Mouse (Mus musculus) T-helper 2 cell (primary cell): ENCODE results near the gene Arl15.
"Not testable (repeated sequence)": the region's sequence is repeated elsewhere in the genome, so short reads cannot be mapped to it uniquely, and the experiment has no call there.

Experiments
- in situ Hi-C: fragments of 300-600 bp; cut with MboI, MseI; formaldehyde crosslinking; loops from one replicate; pipeline ENCODE4 v1.15.1; 2025; ENCODE audit warnings: high pct_unique_total_duplicates

Gene Arl15

GRCm38 (mm10) chr13:113794039-113794704, at the start of gene Arl15:
Gene Arl15, plus strand, starts transcription at chr13:113794505.
- in situ Hi-C loops = no loop called here

DNA sequence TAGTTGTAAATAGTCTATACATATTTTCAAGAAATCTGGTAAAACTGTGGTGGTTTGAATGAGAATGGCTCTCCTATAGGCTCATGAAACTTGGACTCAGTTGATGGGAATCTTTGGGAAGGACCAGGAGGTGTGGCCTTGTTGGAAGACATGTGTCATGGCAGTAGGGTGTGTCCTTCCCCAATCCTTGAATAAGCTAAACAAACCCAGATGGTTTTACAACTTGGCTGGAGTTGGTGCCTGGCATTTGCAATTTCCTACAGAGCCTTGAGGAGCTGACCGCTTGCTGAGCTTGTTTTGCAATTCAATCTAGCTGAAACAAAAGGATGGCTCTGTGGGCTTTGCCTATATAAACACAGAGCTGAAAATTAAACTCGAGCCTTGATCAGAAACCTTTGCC, 49.0 kb upstream of the Arl15 start:
- in situ Hi-C loops = no loop called here

- in situ Hi-C loops = no loop called here
Observed at GRCm38 (mm10) chr13:113750766-113751165, 43.5 kb upstream of the Arl15 start.

- in situ Hi-C loops = no loop called here
Observed at GRCm38 (mm10) chr13:113754731-113755689, 39.3 kb upstream of the Arl15 start.

DNA sequence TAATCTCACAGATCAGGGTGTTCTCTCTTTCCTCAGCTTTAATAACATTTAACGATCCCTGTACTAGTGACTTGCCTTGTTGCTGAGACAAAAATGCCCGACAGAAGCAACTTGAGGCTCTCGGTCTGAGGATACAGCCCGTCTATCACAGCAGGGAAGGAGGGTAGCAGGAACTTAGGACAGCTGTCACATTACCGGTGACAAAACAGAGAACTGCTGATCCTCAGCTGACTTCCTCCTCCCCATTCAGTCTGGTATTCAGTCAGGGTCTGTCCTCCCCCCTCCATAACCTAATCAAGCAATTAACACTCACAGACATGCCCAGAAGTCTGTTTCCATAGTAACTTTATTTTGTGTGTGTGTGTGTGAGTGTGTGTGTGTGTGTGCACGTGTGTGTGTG, 38.5 kb upstream of the Arl15 start:
- in situ Hi-C loops = no loop called here

DNA sequence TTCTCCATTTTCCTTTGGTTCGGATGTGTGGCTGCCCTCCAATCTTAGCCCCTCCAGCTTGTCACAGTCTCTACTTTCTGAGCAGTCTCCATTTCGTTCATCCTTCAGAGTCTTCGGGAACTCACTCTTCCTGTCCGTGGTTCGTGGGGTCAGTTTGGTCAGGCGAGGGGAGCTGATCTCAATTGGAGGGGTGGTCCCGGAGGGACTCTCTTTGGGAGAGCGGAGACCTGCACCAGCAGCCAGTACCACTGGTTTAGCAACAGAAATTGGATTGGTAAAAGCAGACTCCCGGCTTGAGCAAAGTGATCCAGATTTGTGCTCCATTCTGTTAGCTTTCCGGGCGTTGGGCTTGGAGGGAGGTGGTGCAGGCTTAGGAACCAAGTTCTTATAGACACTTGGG, 32.6 kb upstream of the Arl15 start:
- in situ Hi-C loops = loop anchor here (10.0 kb wide), 1 partner anchor 693 kb away; the partner anchor contains the start of gene Fst

DNA sequence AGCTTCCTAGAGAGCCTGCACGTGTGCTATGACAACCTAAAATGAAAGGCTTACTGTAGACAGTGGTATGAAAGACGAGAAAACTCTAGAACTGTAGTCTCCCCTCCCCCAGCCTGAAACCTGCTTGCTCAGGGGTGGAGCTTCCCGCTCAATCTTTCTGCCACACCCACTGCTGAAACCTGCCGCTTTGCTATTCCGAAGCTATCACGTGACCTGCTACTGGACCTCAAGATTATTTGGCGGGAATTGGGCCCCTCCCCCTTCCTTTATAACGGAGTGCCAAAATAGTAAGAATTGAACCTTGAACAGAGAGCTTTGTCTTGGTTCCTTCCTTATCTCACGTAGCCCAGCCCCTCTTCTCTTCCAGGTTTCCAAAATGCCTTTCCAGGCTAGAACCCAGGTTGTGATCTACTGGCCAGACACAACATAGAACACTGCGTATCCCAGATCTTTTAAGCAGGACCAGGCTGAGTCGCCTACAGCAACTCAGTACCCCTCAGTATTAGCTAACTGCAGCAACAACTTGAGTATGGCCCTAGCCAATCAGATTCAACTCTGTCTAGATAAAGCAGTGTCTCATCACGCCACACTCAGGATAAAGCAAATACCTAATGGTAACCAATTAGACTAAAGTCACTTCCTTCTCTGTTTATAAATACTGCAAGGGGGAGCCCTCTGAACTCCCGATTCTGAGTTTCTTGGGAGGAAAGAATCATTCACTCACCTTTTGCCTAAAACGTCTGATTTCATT, 31.4 kb upstream of the Arl15 start:
- in situ Hi-C loops = loop anchor here (10.0 kb wide), 1 partner anchor 692 kb away; the partner anchor contains the start of gene Fst

- in situ Hi-C loops = loop anchor here (10.0 kb wide), 1 partner anchor 689 kb away; the partner anchor contains the start of gene Fst
Observed at GRCm38 (mm10) chr13:113765411-113765810, 28.9 kb upstream of the Arl15 start.

GRCm38 (mm10) chr13:113769829-113770228, 24.5 kb upstream of the Arl15 start:
- in situ Hi-C loops = loop anchor here (10.0 kb wide), 1 partner anchor 685 kb away; the partner anchor contains the start of gene Fst

DNA sequence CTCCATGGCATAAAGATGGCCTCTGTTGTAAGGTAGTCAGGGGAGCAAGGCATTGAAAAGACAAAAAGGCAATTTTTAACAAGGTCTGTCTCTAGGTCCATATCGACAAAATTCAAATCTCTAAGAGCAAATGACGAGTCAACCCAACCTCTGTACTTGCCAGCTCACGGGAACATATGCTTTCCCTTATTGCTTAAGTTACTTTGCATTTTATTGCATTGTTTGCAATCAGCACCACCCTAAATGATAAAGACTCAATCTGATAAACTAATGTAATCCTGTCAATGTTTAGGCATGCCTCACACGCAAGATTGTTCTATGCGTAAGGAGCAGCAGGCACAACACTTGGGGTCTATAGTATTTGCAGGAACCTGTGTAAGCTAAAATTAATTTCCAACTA, 24.0 kb upstream of the Arl15 start:
- in situ Hi-C loops = no loop called here

DNA sequence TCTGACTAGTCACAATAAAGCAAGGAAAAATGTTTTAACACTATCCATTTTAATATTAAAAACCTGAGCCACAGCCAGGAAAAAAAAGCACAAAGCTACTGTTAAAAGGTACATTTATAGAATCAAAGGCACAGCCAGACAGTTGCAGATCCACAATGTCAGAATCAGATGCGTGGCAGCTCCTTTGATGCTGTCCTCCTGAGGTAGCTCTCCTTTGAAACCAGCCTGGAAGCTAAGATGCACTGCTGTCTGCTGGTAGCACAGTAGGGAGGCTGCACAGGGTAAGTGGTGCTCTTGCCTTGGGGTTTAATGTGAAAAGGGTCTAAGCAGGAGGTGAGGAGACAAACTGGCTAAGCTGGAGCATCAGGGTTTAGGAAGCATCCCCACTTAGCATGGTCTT, 23.0 kb upstream of the Arl15 start:
- in situ Hi-C loops = no loop called here

GRCm38 (mm10) chr13:113774799-113775198, 19.5 kb upstream of the Arl15 start:
- in situ Hi-C loops = no loop called here

DNA sequence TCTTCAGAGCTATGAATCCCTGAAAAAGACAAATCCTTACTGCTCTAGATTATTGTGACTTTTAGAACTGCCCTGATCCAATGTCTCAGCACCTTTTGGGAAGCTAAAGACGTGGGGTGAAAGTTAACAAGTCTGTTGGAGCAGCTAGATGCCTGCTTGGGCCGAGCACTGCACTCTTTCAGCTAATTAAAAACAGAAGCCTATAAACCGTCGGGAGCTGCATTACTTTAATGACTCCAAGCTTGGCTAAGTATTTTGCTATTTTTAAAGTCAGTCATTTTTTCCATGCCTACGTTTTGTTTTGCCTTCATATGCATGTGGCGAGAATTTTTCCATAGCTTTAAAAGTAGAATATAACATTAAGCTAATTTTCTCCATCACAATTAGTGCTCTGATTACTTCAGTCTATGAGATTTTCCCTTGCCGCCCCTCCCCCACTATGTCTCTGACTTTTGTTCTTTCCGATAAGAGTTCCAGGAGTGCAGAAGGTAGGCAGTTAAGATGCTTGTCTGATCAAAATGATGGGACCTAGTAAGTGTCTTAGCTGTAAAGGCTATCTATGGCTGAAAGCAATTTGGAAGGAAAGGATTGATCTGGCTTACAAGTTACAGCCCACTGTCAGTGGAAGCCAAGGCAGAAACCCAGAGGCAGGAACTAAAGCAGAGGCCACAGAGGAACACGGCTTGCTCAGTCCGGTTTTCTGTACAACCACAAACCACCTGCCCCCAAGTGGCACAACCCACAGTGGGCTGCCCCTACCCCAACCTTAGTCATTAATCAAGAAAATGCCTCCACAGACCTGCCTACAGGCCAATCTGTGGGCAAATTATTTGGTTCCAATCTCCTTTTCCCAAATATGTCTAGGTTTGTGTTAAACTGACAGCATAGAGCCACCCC, 18.8 kb upstream of the Arl15 start:
- in situ Hi-C loops = no loop called here

GRCm38 (mm10) chr13:113785803-113786202, 8.5 kb upstream of the Arl15 start:
- in situ Hi-C loops = no loop called here

GRCm38 (mm10) chr13:113787136-113787535, 7.2 kb upstream of the Arl15 start:
- in situ Hi-C loops = no loop called here

- in situ Hi-C loops = not testable (repeated sequence)
Observed at GRCm38 (mm10) chr13:113790016-113790415, 4.3 kb upstream of the Arl15 start.

DNA sequence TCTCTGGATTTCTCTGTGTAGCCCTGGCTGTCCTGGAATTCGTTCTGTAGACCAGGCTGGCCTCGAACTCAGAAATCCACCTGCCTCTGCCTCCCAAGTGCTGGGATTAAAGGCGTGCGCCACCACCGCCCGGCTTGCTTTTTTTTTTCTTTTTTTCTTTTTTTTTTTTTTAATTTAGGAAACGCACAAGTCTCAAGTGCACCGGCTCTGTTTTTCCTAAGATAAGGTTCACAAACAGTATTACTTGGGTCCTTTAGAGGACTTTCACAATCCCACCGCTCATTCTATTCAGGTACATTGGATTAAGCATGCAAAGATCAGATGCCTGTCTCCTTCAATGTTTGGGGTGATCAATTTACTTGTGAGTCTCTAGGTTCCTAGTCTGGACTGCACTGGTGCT, 668 bp upstream of the Arl15 start:
- in situ Hi-C loops = no loop called here

GRCm38 (mm10) chr13:113794705-113795655, 675 bp downstream of the Arl15 start:
- in situ Hi-C loops = no loop called here

GRCm38 (mm10) chr13:113797378-113797777, 3.1 kb downstream of the Arl15 start:
- in situ Hi-C loops = no loop called here

DNA sequence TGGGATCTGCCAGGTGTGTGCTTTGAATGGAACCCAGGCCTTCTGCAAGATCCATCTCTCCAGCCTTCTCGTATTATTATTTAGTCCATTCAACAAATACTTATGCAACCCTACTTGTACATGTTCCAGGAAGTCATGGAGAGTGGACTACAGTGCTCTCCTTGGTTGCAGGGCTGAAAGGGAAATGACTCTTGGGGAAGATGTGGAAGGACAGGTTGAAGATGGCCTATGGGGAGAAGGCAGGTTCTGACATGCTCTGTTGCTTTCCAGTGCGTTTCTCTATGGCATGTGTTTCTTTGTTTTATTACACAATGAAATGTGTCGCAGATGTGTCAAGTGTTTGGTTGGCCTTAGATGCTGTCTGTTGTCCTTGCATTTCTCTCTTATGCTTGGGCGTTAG, 5.1 kb downstream of the Arl15 start:
- in situ Hi-C loops = no loop called here
